Mouse (Mus musculus): Measurements from ENCODE around the gene Gch1.

- TF ChIP-seq CTCF (IDR thresholded peaks at IDR 0.05; ENCODE audit: borderline replicate concordance, insufficient read depth, low read depth, low read length), result no peak
- no peak for TF ChIP-seq POLR2A (IDR thresholded peaks at IDR 0.05; ENCODE audit: borderline replicate concordance, insufficient read depth, low read length)
These were observed 44.4 kb upstream of the Gch1 start for GRCm38 (mm10) chr14:47233602-47234001.

Data from cerebellum, adult 2 months (tissue).